Mouse (Mus musculus) brain, embryonic 14.5 days (tissue): ENCODE measurements around the gene Slc44a2.

Source experiments
- CTCF ChIP-seq: fragments of 200-500 bp; IDR thresholded peaks from 2 replicates; pipeline ENCODE4 v1.5.1; 2012; ENCODE audit warnings: inconsistent platforms, mild to moderate bottlenecking, moderate library complexity, borderline replicate concordance; ENCODE audit not compliant: insufficient read depth, insufficient read length; ENCODE audit errors: extremely low read depth
- POLR2A ChIP-seq: fragments of 200-500 bp; IDR thresholded peaks from 2 replicates; pipeline ENCODE4 v1.6.1; 2012; ENCODE audit warnings: mild to moderate bottlenecking, inconsistent platforms, borderline replicate concordance; ENCODE audit not compliant: poor library complexity, insufficient read depth, insufficient read length, severe bottlenecking; ENCODE audit errors: extremely low read depth

DNA sequence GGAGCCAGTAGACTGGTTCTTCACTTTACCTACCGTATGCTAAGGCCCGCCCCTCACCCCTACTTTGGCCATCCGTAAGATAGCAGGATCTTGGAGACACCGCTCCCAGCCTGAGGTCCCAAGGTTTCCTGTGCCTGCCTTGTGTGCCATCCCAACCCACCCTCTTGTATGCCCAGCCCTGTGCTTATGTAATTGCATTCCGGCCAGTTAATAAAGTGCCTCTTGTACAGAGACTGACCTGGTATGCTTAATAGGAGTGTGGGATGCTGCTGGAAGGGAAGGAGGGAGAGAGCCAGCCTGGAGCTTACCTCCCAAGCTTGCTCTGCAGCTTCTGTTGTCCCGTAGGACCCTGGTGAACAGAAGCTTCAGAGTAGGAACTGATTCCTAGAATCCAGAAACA, 34.3 kb downstream of the Slc44a2 start:
- TF ChIP-seq CTCF, result no peak
- TF ChIP-seq POLR2A, result no peak
